Mouse (Mus musculus): ENCODE data around the gene Cmip. TPM values are rescaled to one million over a fixed set of nuclear protein-coding genes. Genes with fewer than 3 reads are reported as not detected.

Gene Cmip
- polyA plus RNA-seq, 1 experiment: 23.6 TPM

- Histone ChIP-seq H3K4me3 (no peak overlapping the region), H3K36me3 (ENCODE audit: control insufficient read depth, insufficient read depth) (no peaks in the 10 kb centered on the region), H3K27me3 (ENCODE audit: control insufficient read depth, insufficient read depth, insufficient read length) (no peaks in the 10 kb centered on the region), H3K4me2 (ENCODE audit: low read depth) (no peak overlapping the region), H3K79me2 (ENCODE audit: control insufficient read depth, insufficient read depth) (peaks cover 14% of the 10 kb centered on the region), H3ac (ENCODE audit: control insufficient read depth, insufficient read length) (no peak overlapping the region)
- TF ChIP-seq E2F4 (IDR thresholded peaks at IDR 0.05; ENCODE audit: insufficient read depth) (no peak), USF1 (IDR thresholded peaks at IDR 0.05; ENCODE audit: low read depth) (no peak), SRF (IDR thresholded peaks at IDR 0.05; ENCODE audit: control insufficient read depth, insufficient read length, low read depth) (no peak), TCF3 (IDR thresholded peaks at IDR 0.05; ENCODE audit: insufficient read length, low read depth) (no peak), TCF12 (IDR thresholded peaks at IDR 0.05; ENCODE audit: insufficient read depth, poor library complexity, severe bottlenecking) (no peak), MYOG (IDR thresholded peaks at IDR 0.05; ENCODE audit: control insufficient read depth in 1 of 3, insufficient read depth in 1 of 3, insufficient read length in 2 of 3, low read depth in 2 of 3) (no peak), MYOD1 (IDR thresholded peaks at IDR 0.05; ENCODE audit: control insufficient read depth in 1 of 3, insufficient read length in 2 of 3, low read depth in 2 of 3) (no peak), CEBPB (IDR thresholded peaks at IDR 0.05; ENCODE audit: insufficient read depth, poor library complexity, severe bottlenecking) (no peak)
Observed at GRCm38 (mm10) chr8:117320616-117321015, 63.8 kb downstream of the Cmip start.

- Histone ChIP-seq H3K27me3 (ENCODE audit: control insufficient read depth, insufficient read depth, insufficient read length) (no peaks in the 10 kb centered on the region), H3K4me2 (ENCODE audit: low read depth) (no peak overlapping the region), H3ac (ENCODE audit: control insufficient read depth, insufficient read length) (no peak overlapping the region), H3K79me2 (ENCODE audit: control insufficient read depth, insufficient read depth) (peaks cover 16% of the 10 kb centered on the region), H3K4me3 (no peak overlapping the region), H3K36me3 (ENCODE audit: control insufficient read depth, insufficient read depth) (no peaks in the 10 kb centered on the region)
- TF ChIP-seq MYOG (IDR thresholded peaks at IDR 0.05; ENCODE audit: control insufficient read depth in 1 of 3, insufficient read depth in 1 of 3, insufficient read length in 2 of 3, low read depth in 2 of 3): no peak
Observed at GRCm38 (mm10) chr8:117321232-117321631, 64.4 kb downstream of the Cmip start.

GRCm38 (mm10) chr8:117322021-117322420 is 65.2 kb downstream of the Cmip start:
- Histone ChIP-seq H3ac (ENCODE audit: control insufficient read depth, insufficient read length) (no peak overlapping the region), H3K4me2 (ENCODE audit: low read depth) (no peak overlapping the region), H3K4me3 (no peak overlapping the region), H3K36me3 (ENCODE audit: control insufficient read depth, insufficient read depth) (no peaks in the 10 kb centered on the region), H3K79me2 (ENCODE audit: control insufficient read depth, insufficient read depth) (peaks cover 16% of the 10 kb centered on the region), H3K27me3 (ENCODE audit: control insufficient read depth, insufficient read depth, insufficient read length) (no peaks in the 10 kb centered on the region)
- TF ChIP-seq SRF (IDR thresholded peaks at IDR 0.05; ENCODE audit: control insufficient read depth, insufficient read length, low read depth) (no peak), MAX (IDR thresholded peaks at IDR 0.05; ENCODE audit: low read depth) (no peak), REST (IDR thresholded peaks at IDR 0.05; ENCODE audit: insufficient read depth, insufficient read length) (no peak), POLR2AphosphoS2 (IDR thresholded peaks at IDR 0.05; ENCODE audit: insufficient read length, low read depth) (no peak), USF1 (IDR thresholded peaks at IDR 0.05; ENCODE audit: low read depth) (no peak), MYOD1 (IDR thresholded peaks at IDR 0.05; ENCODE audit: control insufficient read depth in 1 of 3, insufficient read length in 2 of 3, low read depth in 2 of 3) (no peak), TCF12 (IDR thresholded peaks at IDR 0.05; ENCODE audit: insufficient read depth, poor library complexity, severe bottlenecking) (no peak), E2F4 (IDR thresholded peaks at IDR 0.05; ENCODE audit: insufficient read depth) (no peak), TCF3 (IDR thresholded peaks at IDR 0.05; ENCODE audit: insufficient read length, low read depth) (no peak), POLR2A (IDR thresholded peaks at IDR 0.05; ENCODE audit: insufficient read length, low read depth) (no peak), MYOG (IDR thresholded peaks at IDR 0.05; ENCODE audit: control insufficient read depth in 1 of 3, insufficient read depth in 1 of 3, insufficient read length in 2 of 3, low read depth in 2 of 3) (no peak), CEBPB (IDR thresholded peaks at IDR 0.05; ENCODE audit: insufficient read depth, poor library complexity, severe bottlenecking) (no peak)

- TF ChIP-seq TCF12 (IDR thresholded peaks at IDR 0.05; ENCODE audit: insufficient read depth, poor library complexity, severe bottlenecking) (no peak), E2F4 (IDR thresholded peaks at IDR 0.05; ENCODE audit: insufficient read depth) (no peak), POLR2A (IDR thresholded peaks at IDR 0.05; ENCODE audit: insufficient read length, low read depth) (no peak), REST (IDR thresholded peaks at IDR 0.05; ENCODE audit: insufficient read depth, insufficient read length) (no peak), SRF (IDR thresholded peaks at IDR 0.05; ENCODE audit: control insufficient read depth, insufficient read length, low read depth) (no peak), MYOG (IDR thresholded peaks at IDR 0.05; ENCODE audit: control insufficient read depth in 1 of 3, insufficient read depth in 1 of 3, insufficient read length in 2 of 3, low read depth in 2 of 3) (no peak), USF1 (IDR thresholded peaks at IDR 0.05; ENCODE audit: low read depth) (no peak), CEBPB (IDR thresholded peaks at IDR 0.05; ENCODE audit: insufficient read depth, poor library complexity, severe bottlenecking) (no peak), POLR2AphosphoS2 (IDR thresholded peaks at IDR 0.05; ENCODE audit: insufficient read length, low read depth) (no peak), TCF3 (IDR thresholded peaks at IDR 0.05; ENCODE audit: insufficient read length, low read depth) (no peak), MAX (IDR thresholded peaks at IDR 0.05; ENCODE audit: low read depth) (no peak), MYOD1 (IDR thresholded peaks at IDR 0.05; ENCODE audit: control insufficient read depth in 1 of 3, insufficient read length in 2 of 3, low read depth in 2 of 3) (no peak)
- Histone ChIP-seq H3K79me2 (ENCODE audit: control insufficient read depth, insufficient read depth) (peaks cover 14% of the 10 kb centered on the region), H3K4me2 (ENCODE audit: low read depth) (no peak overlapping the region), H3K4me3 (no peak overlapping the region), H3K27me3 (ENCODE audit: control insufficient read depth, insufficient read depth, insufficient read length) (no peaks in the 10 kb centered on the region), H3ac (ENCODE audit: control insufficient read depth, insufficient read length) (no peak overlapping the region), H3K36me3 (ENCODE audit: control insufficient read depth, insufficient read depth) (no peaks in the 10 kb centered on the region)
Observed at GRCm38 (mm10) chr8:117322715-117323310, 65.9 kb downstream of the Cmip start.

- Histone ChIP-seq H3K27me3 (ENCODE audit: control insufficient read depth, insufficient read depth, insufficient read length) (no peaks in the 10 kb centered on the region), H3ac (ENCODE audit: control insufficient read depth, insufficient read length) (no peak overlapping the region), H3K36me3 (ENCODE audit: control insufficient read depth, insufficient read depth) (no peaks in the 10 kb centered on the region), H3K4me3 (no peak overlapping the region), H3K79me2 (ENCODE audit: control insufficient read depth, insufficient read depth) (peaks cover 30% of the 10 kb centered on the region), H3K4me2 (ENCODE audit: low read depth) (no peak overlapping the region)
- no peak for TF ChIP-seq TCF12 (IDR thresholded peaks at IDR 0.05; ENCODE audit: insufficient read depth, poor library complexity, severe bottlenecking)
- peak in 1 of 3 experiments; percentile 24 for TF ChIP-seq MYOG (IDR thresholded peaks at IDR 0.05; ENCODE audit: control insufficient read depth in 1 of 3, insufficient read depth in 1 of 3, insufficient read length in 2 of 3, low read depth in 2 of 3)
- peak in 2 of 3 experiments; percentile 28 to 70 for TF ChIP-seq MYOD1 (IDR thresholded peaks at IDR 0.05; ENCODE audit: control insufficient read depth in 1 of 3, insufficient read length in 2 of 3, low read depth in 2 of 3)
- no peak for TF ChIP-seq CEBPB (IDR thresholded peaks at IDR 0.05; ENCODE audit: insufficient read depth, poor library complexity, severe bottlenecking)
- TF ChIP-seq E2F4 (IDR thresholded peaks at IDR 0.05; ENCODE audit: insufficient read depth): no peak
Observed at GRCm38 (mm10) chr8:117324821-117325220, 68.0 kb downstream of the Cmip start.
